8 mouse cellular contexts compared by ENCODE assay signal in genomic region chr7:56019930-56020253, GRCm38 (mm10). TPM values are rescaled to one million over a fixed set of nuclear protein-coding genes. Genes with fewer than 3 reads are reported as not detected.
DNase-seq lines count a peak whose midpoint lies in the region; ATAC-seq and TF ChIP-seq lines count a peak whose summit lies in the region.

Gene Nipa1, minus strand, starts transcription at chr7:56019954.

- no peak for DNase-seq in kidney, postnatal 0 days (ENCODE audit: low spot score)
- DNase-seq in kidney, adult 18-20 months, result no peak
- DNase-seq in hindbrain, embryonic 14.5 days (ENCODE audit: low spot score), result no peak
- DNase-seq in liver, postnatal 0 days, result no peak
- no peak for DNase-seq in yolk sac, embryonic 10.5 days (ENCODE audit: low spot score)
- DNase-seq in cerebellum, postnatal 4 days (ENCODE audit: low spot score in 2 of 2), result no peak
- DNase-seq in gastrocnemius, postnatal 25 days, result no peak

- H3K36me3 ChIP-seq in kidney, postnatal 0 days (ENCODE audit: insufficient read depth, low read length), result no peaks in the 10 kb centered on the region
- H3K36me3 ChIP-seq in hindbrain, embryonic 14.5 days (replicated peaks; ENCODE audit: control insufficient read depth, insufficient read depth), result 0 out of 2 replicates have a peak, but pooled peaks cover 8% of the 10 kb centered on the region
- no peaks in the 10 kb centered on the region for H3K36me3 ChIP-seq in liver, postnatal 0 days (replicated peaks; ENCODE audit: insufficient read depth, low read length)

- no peaks in the 10 kb centered on the region for H3K9me3 ChIP-seq in kidney, postnatal 0 days (replicated peaks; ENCODE audit: low read length)
- H3K9me3 ChIP-seq in hindbrain, embryonic 14.5 days (ENCODE audit: control insufficient read depth, low read length), result no peaks in the 10 kb centered on the region
- H3K9me3 ChIP-seq in liver, postnatal 0 days (ENCODE audit: low read length), result no peaks in the 10 kb centered on the region

- WGBS in kidney, postnatal 0 days, result 39% methylated on average over 3 of the region's 3 CpGs
- 58% methylated on average over 3 of the region's 3 CpGs for WGBS in hindbrain, embryonic 14.5 days
- 48% methylated on average over 3 of the region's 3 CpGs for WGBS in liver, postnatal 0 days (ENCODE audit: insufficient replicate concordance)

- no peak for ATAC-seq in kidney, postnatal 0 days (replicated peaks; ENCODE audit: low FRiP score, low read depth)
- no peak for ATAC-seq in common myeloid progenitor, adult 5-6 weeks (replicated peaks; ENCODE audit: low read depth, poor library complexity, severe bottlenecking)
- no peak for ATAC-seq in hindbrain, embryonic 14.5 days (ENCODE audit: low FRiP score)
- ATAC-seq in liver, postnatal 0 days, result no peak

- peak within 1 kb of the TSS; percentile 74 for H3K9ac ChIP-seq in kidney, postnatal 0 days (ENCODE audit: low read depth, low read length)
- H3K9ac ChIP-seq in hindbrain, embryonic 14.5 days, result peak within 1 kb of the TSS; percentile 91
- H3K9ac ChIP-seq in liver, postnatal 0 days (replicated peaks), result peak within 1 kb of the TSS; percentile 86

- no peak within 1 kb of the TSS for H3K27ac ChIP-seq in kidney, postnatal 0 days
- H3K27ac ChIP-seq in hindbrain, embryonic 14.5 days, result peak within 1 kb of the TSS; percentile 87
- H3K27ac ChIP-seq in liver, postnatal 0 days (ENCODE audit: low read depth), result peak within 1 kb of the TSS; percentile 80

- no peaks in the 10 kb centered on the region for H3K4me1 ChIP-seq in kidney, postnatal 0 days (replicated peaks; ENCODE audit: insufficient read depth, low read length)
- 0 out of 2 replicates have a peak, but pooled peaks cover 11% of the 10 kb centered on the region for H3K4me1 ChIP-seq in hindbrain, embryonic 14.5 days (replicated peaks; ENCODE audit: control insufficient read depth, insufficient read depth, low read length)
- peaks cover 11% of the 10 kb centered on the region for H3K4me1 ChIP-seq in liver, postnatal 0 days (ENCODE audit: insufficient read depth)

- peak within 1 kb of the TSS; percentile 91 for H3K4me2 ChIP-seq in kidney, postnatal 0 days (ENCODE audit: low read length)
- H3K4me2 ChIP-seq in hindbrain, embryonic 14.5 days (replicated peaks), result peak within 1 kb of the TSS; percentile 70
- H3K4me2 ChIP-seq in liver, postnatal 0 days (ENCODE audit: low read depth, low read length), result peak within 1 kb of the TSS; percentile 94

- TF ChIP-seq EP300 in liver, postnatal 0 days (IDR thresholded peaks at IDR 0.05; ENCODE audit: low read depth), result no peak

- H3K27me3 ChIP-seq in kidney, postnatal 0 days (ENCODE audit: insufficient read depth, low read length), result no peaks in the 10 kb centered on the region
- no peaks in the 10 kb centered on the region for H3K27me3 ChIP-seq in hindbrain, embryonic 14.5 days (ENCODE audit: control insufficient read depth, insufficient read depth, low read length)
- no peaks in the 10 kb centered on the region for H3K27me3 ChIP-seq in liver, postnatal 0 days (ENCODE audit: insufficient read depth, low read length)

- no peak for TF ChIP-seq CTCF in kidney, postnatal 0 days (IDR thresholded peaks at IDR 0.05; ENCODE audit: low read depth)
- no peak for TF ChIP-seq CTCF in liver, postnatal 0 days (IDR thresholded peaks at IDR 0.05; ENCODE audit: low read depth)

- H3K4me3 ChIP-seq in kidney, postnatal 0 days (replicated peaks; ENCODE audit: low read depth, low read length), result peak within 1 kb of the TSS; percentile 73
- H3K4me3 ChIP-seq in hindbrain, embryonic 14.5 days (replicated peaks; ENCODE audit: low read length), result peak within 1 kb of the TSS; percentile 59
- H3K4me3 ChIP-seq in liver, postnatal 0 days (ENCODE audit: low read depth, low read length), result peak within 1 kb of the TSS; percentile 87

RNA-seq across cellular contexts. Expression of gene Nipa1, which starts in this region (rescaled TPM):
- polyA plus RNA-seq in kidney, postnatal 0 days (2015; fragmentation: Nextera tagmentation; extraction: Ambion mirVana), result 3.6 and 4.7 TPM in 2 replicates
- 10.6 and 10.7 TPM in 2 replicates for total RNA-seq in common myeloid progenitor, adult 5-6 weeks (2017)
- polyA plus RNA-seq in hindbrain, embryonic 14.5 days (2014; fragmentation: Nextera tagmentation; extraction: Ambion mirVana), result 23.8 and 25.4 TPM in 2 replicates
- polyA plus RNA-seq in liver, postnatal 0 days (2015; fragmentation: Nextera tagmentation; extraction: Ambion mirVana), result 3.8 and 4.5 TPM in 2 replicates
- 1 to 10 TPM; 2.1 TPM for total RNA-seq in gastrocnemius, postnatal 25 days (2021)
